ENCODE assay signal across 9 mouse cellular contexts in the genomic region with DNA sequence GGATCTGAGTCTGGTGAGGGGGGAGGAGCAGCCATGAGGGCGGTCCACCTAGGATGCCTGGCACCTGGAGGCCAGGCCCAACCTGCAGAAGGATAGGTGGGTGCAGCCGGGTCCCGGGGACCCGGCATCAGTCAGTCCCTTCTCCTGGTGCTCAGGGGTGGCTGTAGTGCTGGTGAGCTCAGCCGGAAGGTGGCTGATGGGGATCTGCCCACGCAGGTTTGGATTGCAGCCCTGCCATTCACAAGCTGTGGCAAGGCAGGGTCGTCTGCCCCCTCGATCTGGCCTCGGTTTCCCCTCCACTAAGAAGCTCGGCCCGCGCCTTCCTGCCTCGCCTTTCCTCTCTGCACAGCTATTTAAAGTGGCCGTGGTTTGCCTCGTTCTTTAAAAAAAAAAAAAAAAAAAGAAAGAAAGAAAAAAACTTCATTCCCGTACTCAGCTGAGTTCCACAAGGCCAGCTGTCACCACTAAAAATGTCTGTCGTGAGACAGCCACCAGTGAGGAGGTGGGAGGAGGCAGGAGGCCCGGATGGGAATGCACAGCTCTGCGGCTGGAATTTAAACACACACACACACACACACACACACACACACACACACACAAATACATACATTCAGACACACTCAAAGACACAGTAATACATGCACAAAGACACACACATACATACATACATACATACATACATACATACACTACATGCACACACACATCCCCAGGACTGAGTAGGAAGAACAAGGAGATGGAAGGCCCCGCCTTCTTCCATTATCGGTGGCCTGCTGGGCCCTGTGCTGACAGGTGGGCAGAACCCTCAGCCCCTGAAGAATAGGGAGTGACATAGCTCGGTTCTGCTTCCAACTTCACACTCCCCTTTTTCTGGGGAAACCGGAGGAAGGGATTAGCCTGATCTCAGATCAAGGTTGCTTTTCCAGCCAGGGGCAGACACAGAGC. TPM values are rescaled to one million over a fixed set of nuclear protein-coding genes. Genes with fewer than 3 reads are reported as not detected.
DNase-seq lines count a peak whose midpoint lies in the region; ATAC-seq lines count a peak whose summit lies in the region.
"Had no signal": no experiment of that assay in that cellular context is flagged by ENCODE, and none has a peak within 500 bp of the region (broad histone marks: within the 10 kb centered on the region; RNA-seq: fewer than 3 reads in every experiment).

No protein-coding gene starts in this region.

- H3K27ac ChIP-seq in embryonic facial prominence, embryonic 11.5 days (replicated peaks; ENCODE audit: low read depth, low read length) = no peak overlapping the region
- H3K27ac ChIP-seq: liver, embryonic 15.5 days; stomach, embryonic 15.5 days had no signal

- no peaks in the 10 kb centered on the region for H3K9me3 ChIP-seq in embryonic facial prominence, embryonic 11.5 days (replicated peaks; ENCODE audit: control insufficient read depth, low read length)
- H3K9me3 ChIP-seq: liver, embryonic 15.5 days; stomach, embryonic 15.5 days had no signal

- DNase-seq in kidney, postnatal 10 days = peak; percentile 66
- DNase-seq in kidney, postnatal 25 days = no peak
- no peak for DNase-seq in embryonic facial prominence, embryonic 11.5 days (ENCODE audit: low spot score)
- peak; percentile 51 to 74 for DNase-seq in frontal cortex, postnatal 14 days (ENCODE audit: low spot score in 2 of 2)
- DNase-seq in mesoderm, embryonic 11.5 days (ENCODE audit: low read depth, low spot score) = peak; percentile 12
- DNase-seq in urinary bladder, postnatal 14 days (ENCODE audit: low spot score) = no peak
- no peak for DNase-seq in embryo, embryonic 10.5 days (ENCODE audit: low spot score)

- H3K4me1 ChIP-seq in embryonic facial prominence, embryonic 11.5 days (ENCODE audit: control insufficient read depth, insufficient read depth, low read length) = no peaks in the 10 kb centered on the region; the same call in 1 of the 2 replicates
- H3K4me1 ChIP-seq: liver, embryonic 15.5 days had no signal

- WGBS in embryonic facial prominence, embryonic 11.5 days = 55% methylated on average over 21 of the region's 23 CpGs

- no peaks in the 10 kb centered on the region for H3K27me3 ChIP-seq in embryonic facial prominence, embryonic 11.5 days (ENCODE audit: control insufficient read depth, insufficient read depth, low read length)
- H3K27me3 ChIP-seq: liver, embryonic 15.5 days; stomach, embryonic 15.5 days had no signal

- no peak overlapping the region for H3K4me3 ChIP-seq in embryonic facial prominence, embryonic 11.5 days (ENCODE audit: low read depth, low read length)
- H3K4me3 ChIP-seq: liver, embryonic 15.5 days; stomach, embryonic 15.5 days had no signal

- ATAC-seq in embryonic facial prominence, embryonic 11.5 days (replicated peaks; ENCODE audit: insufficient number of reproducible peaks, low FRiP score, low TSS enrichment, low read depth) = 0 out of 2 replicates have a peak, but pooled peaks have one; percentile 37

- H3K36me3 ChIP-seq in embryonic facial prominence, embryonic 11.5 days (replicated peaks; ENCODE audit: control insufficient read depth, insufficient read depth, low read depth, low read length) = no peaks in the 10 kb centered on the region
- H3K36me3 ChIP-seq: liver, embryonic 15.5 days; stomach, embryonic 15.5 days had no signal

- no peak overlapping the region for H3K4me2 ChIP-seq in embryonic facial prominence, embryonic 11.5 days (ENCODE audit: low read depth, low read length)
- H3K4me2 ChIP-seq: liver, embryonic 15.5 days; stomach, embryonic 15.5 days had no signal

- H3K9ac ChIP-seq in embryonic facial prominence, embryonic 11.5 days (replicated peaks; ENCODE audit: low read length) = no peak overlapping the region
- H3K9ac ChIP-seq: liver, embryonic 15.5 days; stomach, embryonic 15.5 days had no signal

RNA-seq across cellular contexts. Expression of gene Ier5l, which starts 29.9 kb away (rescaled TPM):
- polyA plus RNA-seq in embryonic facial prominence, embryonic 11.5 days (2014; fragmentation: Nextera tagmentation; extraction: Ambion mirVana) = 6.6 and 12.6 TPM in 2 replicates

Comparison
In these comparisons a context has a peak if more than half of its experiments do, and no peak if none do; other contexts are left out.
1. DNase-seq: peak in kidney, postnatal 10 days (single experiment), frontal cortex, postnatal 14 days (2 of 2) and mesoderm, embryonic 11.5 days (single experiment); none in kidney, postnatal 25 days (0 of 2), embryonic facial prominence, embryonic 11.5 days (single experiment), urinary bladder, postnatal 14 days (single experiment) and embryo, embryonic 10.5 days (single experiment).